Mouse (Mus musculus): ENCODE measurements around the gene Ranbp17. TPM values are rescaled to one million over a fixed set of nuclear protein-coding genes. Genes with fewer than 3 reads are reported as not detected.

The Ranbp17 gene
- 3.1 and 4.2 TPM in 2 replicates for polyA plus RNA-seq (2015; fragmentation: Nextera tagmentation; extraction: Ambion mirVana)

GRCm38 (mm10) chr11:33513376-33513991 is at the start of gene Ranbp17:
Ranbp17 (minus strand) TSS chr11:33513746.
- H3K4me1 ChIP-seq (replicated peaks), result no peaks in the 10 kb centered on the region; the same call in 1 of the 2 replicates
- H3K9ac ChIP-seq, result peak within 1 kb of the TSS; percentile 88
- H3K4me2 ChIP-seq, result peak within 1 kb of the TSS; percentile 88
- H3K27ac ChIP-seq, result peak within 1 kb of the TSS; percentile 85
- no peaks in the 10 kb centered on the region for H3K27me3 ChIP-seq
- no peaks in the 10 kb centered on the region for H3K9me3 ChIP-seq (replicated peaks)
- ATAC-seq (replicated peaks; ENCODE audit: insufficient number of reproducible peaks, insufficient read depth, low FRiP score, low read depth), result peak; percentile 79
- H3K4me3 ChIP-seq, result peak within 1 kb of the TSS; percentile 98
- 1% methylated on average over 43 of the region's 72 CpGs for WGBS
- H3K36me3 ChIP-seq, result no peaks in the 10 kb centered on the region

DNA sequence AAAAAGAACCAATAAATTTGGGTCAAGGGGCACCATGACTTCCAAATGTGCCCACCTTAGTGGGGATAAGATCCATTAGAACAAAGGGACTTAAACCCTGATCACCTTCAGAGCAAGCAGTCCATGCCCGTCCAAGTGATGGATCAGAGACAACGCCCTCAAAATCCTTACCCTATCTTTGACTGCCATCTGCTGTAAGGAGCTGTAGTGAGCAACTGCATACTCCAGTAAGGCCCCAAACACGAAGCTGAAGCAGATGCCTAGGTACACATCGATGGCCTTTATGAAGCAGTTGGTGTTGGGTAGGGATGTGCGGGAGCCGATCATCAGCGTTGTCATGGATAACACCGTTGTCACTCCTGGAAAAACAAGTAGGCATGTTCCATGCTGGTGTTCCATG is 40.6 kb upstream of the Ranbp17 start:
- H3K9ac ChIP-seq, result no peak overlapping the region
- H3K4me1 ChIP-seq (replicated peaks), result 0 out of 2 replicates have a peak, but pooled peaks cover 3% of the 10 kb centered on the region
- no peaks in the 10 kb centered on the region for H3K9me3 ChIP-seq (replicated peaks)
- H3K36me3 ChIP-seq, result no peaks in the 10 kb centered on the region
- ATAC-seq (replicated peaks; ENCODE audit: insufficient number of reproducible peaks, insufficient read depth, low FRiP score, low read depth), result no peak
- H3K27me3 ChIP-seq, result no peaks in the 10 kb centered on the region
- H3K4me2 ChIP-seq, result no peak overlapping the region
- 76% methylated on average over 8 of the region's 8 CpGs for WGBS
- no peak overlapping the region for H3K27ac ChIP-seq
- H3K4me3 ChIP-seq, result no peak overlapping the region

- 47% methylated on average over 14 of the region's 14 CpGs for WGBS
- Histone ChIP-seq H3K9ac (no peak overlapping the region), H3K4me1 (replicated peaks) (0 out of 2 replicates have a peak, but pooled peaks cover 3% of the 10 kb centered on the region), H3K9me3 (replicated peaks) (no peaks in the 10 kb centered on the region), H3K27ac (no peak overlapping the region), H3K27me3 (no peaks in the 10 kb centered on the region), H3K4me3 (no peak overlapping the region), H3K36me3 (no peaks in the 10 kb centered on the region), H3K4me2 (peak overlapping the region; percentile 32)
- ATAC-seq (replicated peaks; ENCODE audit: insufficient number of reproducible peaks, insufficient read depth, low FRiP score, low read depth), result no peak
These were observed 37.5 kb upstream of the Ranbp17 start for GRCm38 (mm10) chr11:33550861-33551560.

GRCm38 (mm10) chr11:33547386-33547785 is 33.8 kb upstream of the Ranbp17 start:
- ATAC-seq (replicated peaks; ENCODE audit: insufficient number of reproducible peaks, insufficient read depth, low FRiP score, low read depth), result no peak
- WGBS, result 54% methylated on average over 2 of the region's 2 CpGs
- H3K27ac ChIP-seq, result no peak overlapping the region
- no peaks in the 10 kb centered on the region for H3K27me3 ChIP-seq
- H3K4me2 ChIP-seq, result no peak overlapping the region
- H3K4me1 ChIP-seq (replicated peaks), result 0 out of 2 replicates have a peak, but pooled peaks cover 3% of the 10 kb centered on the region
- H3K9me3 ChIP-seq (replicated peaks), result no peaks in the 10 kb centered on the region
- no peak overlapping the region for H3K4me3 ChIP-seq
- H3K36me3 ChIP-seq, result no peaks in the 10 kb centered on the region
- no peak overlapping the region for H3K9ac ChIP-seq

- WGBS, result 98% methylated on average over 2 of the region's 2 CpGs
- Histone ChIP-seq H3K36me3 (no peaks in the 10 kb centered on the region), H3K4me3 (no peak overlapping the region), H3K9ac (no peak overlapping the region), H3K27me3 (no peaks in the 10 kb centered on the region), H3K27ac (no peak overlapping the region), H3K4me2 (no peak overlapping the region), H3K4me1 (replicated peaks) (no peaks in the 10 kb centered on the region), H3K9me3 (replicated peaks) (no peaks in the 10 kb centered on the region)
- no peak for ATAC-seq (replicated peaks; ENCODE audit: insufficient number of reproducible peaks, insufficient read depth, low FRiP score, low read depth)
These were observed 31.4 kb upstream of the Ranbp17 start for GRCm38 (mm10) chr11:33544945-33545344.

- Histone ChIP-seq H3K4me2 (no peak overlapping the region), H3K9ac (no peak overlapping the region), H3K4me3 (no peak overlapping the region), H3K9me3 (replicated peaks) (no peaks in the 10 kb centered on the region), H3K27me3 (no peaks in the 10 kb centered on the region), H3K27ac (no peak overlapping the region), H3K4me1 (replicated peaks) (no peaks in the 10 kb centered on the region), H3K36me3 (no peaks in the 10 kb centered on the region)
- ATAC-seq (replicated peaks; ENCODE audit: insufficient number of reproducible peaks, insufficient read depth, low FRiP score, low read depth), result no peak
- 54% methylated on average over 11 of the region's 11 CpGs for WGBS
These were observed 30.6 kb upstream of the Ranbp17 start for GRCm38 (mm10) chr11:33544121-33544520.

- H3K36me3 ChIP-seq, result no peaks in the 10 kb centered on the region
- no peaks in the 10 kb centered on the region for H3K4me1 ChIP-seq (replicated peaks)
- H3K4me2 ChIP-seq, result no peak overlapping the region
- H3K9me3 ChIP-seq (replicated peaks), result no peaks in the 10 kb centered on the region
- H3K4me3 ChIP-seq, result no peak overlapping the region
- ATAC-seq (replicated peaks; ENCODE audit: insufficient number of reproducible peaks, insufficient read depth, low FRiP score, low read depth), result no peak
- H3K27ac ChIP-seq, result no peak overlapping the region
- no peak overlapping the region for H3K9ac ChIP-seq
- WGBS, result 80% methylated on average over 5 of the region's 5 CpGs
- no peaks in the 10 kb centered on the region for H3K27me3 ChIP-seq
These were observed 24.0 kb upstream of the Ranbp17 start for GRCm38 (mm10) chr11:33537390-33538125.

- no peaks in the 10 kb centered on the region for H3K4me1 ChIP-seq (replicated peaks)
- H3K36me3 ChIP-seq, result no peaks in the 10 kb centered on the region
- no peak overlapping the region for H3K4me3 ChIP-seq
- no peak overlapping the region for H3K4me2 ChIP-seq
- H3K27ac ChIP-seq, result no peak overlapping the region
- no peaks in the 10 kb centered on the region for H3K27me3 ChIP-seq
- WGBS, result 84% methylated on average over 3 of the region's 3 CpGs
- ATAC-seq (replicated peaks; ENCODE audit: insufficient number of reproducible peaks, insufficient read depth, low FRiP score, low read depth), result no peak
- no peaks in the 10 kb centered on the region for H3K9me3 ChIP-seq (replicated peaks)
- H3K9ac ChIP-seq, result no peak overlapping the region
These were observed 23.1 kb upstream of the Ranbp17 start for GRCm38 (mm10) chr11:33536636-33537035.

DNA sequence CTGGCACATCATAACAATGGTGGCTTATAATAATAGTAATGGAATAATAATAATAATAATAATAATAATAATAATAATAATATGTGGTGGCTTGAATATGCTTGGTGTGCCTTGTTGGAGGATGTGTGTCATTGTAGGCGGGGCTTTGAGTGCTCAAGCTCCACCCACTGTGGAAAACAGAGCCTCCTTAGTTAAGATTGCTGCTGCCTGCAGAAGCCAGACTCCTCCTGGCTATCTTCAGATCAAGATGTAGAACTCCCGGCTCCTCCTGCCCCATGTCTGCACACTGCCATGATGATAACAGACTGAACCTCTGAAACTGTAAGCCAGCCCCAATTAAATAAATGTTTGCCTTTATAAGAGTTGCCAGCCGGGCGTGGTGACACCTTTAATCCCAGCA is 21.0 kb upstream of the Ranbp17 start:
- Histone ChIP-seq H3K4me3 (no peak overlapping the region), H3K36me3 (no peaks in the 10 kb centered on the region), H3K9me3 (replicated peaks) (no peaks in the 10 kb centered on the region), H3K27ac (no peak overlapping the region), H3K27me3 (no peaks in the 10 kb centered on the region), H3K4me2 (no peak overlapping the region), H3K4me1 (replicated peaks) (no peaks in the 10 kb centered on the region), H3K9ac (no peak overlapping the region)
- no peak for ATAC-seq (replicated peaks; ENCODE audit: insufficient number of reproducible peaks, insufficient read depth, low FRiP score, low read depth)
- WGBS, result 84% methylated on average over 4 of the region's 4 CpGs

- ATAC-seq (replicated peaks; ENCODE audit: insufficient number of reproducible peaks, insufficient read depth, low FRiP score, low read depth), result no peak
- H3K9ac ChIP-seq, result no peak overlapping the region
- no peaks in the 10 kb centered on the region for H3K27me3 ChIP-seq
- 63% methylated on average over 3 of the region's 3 CpGs for WGBS
- no peaks in the 10 kb centered on the region for H3K9me3 ChIP-seq (replicated peaks)
- no peaks in the 10 kb centered on the region for H3K4me1 ChIP-seq (replicated peaks)
- H3K4me3 ChIP-seq, result no peak overlapping the region
- no peak overlapping the region for H3K4me2 ChIP-seq
- no peaks in the 10 kb centered on the region for H3K36me3 ChIP-seq
- H3K27ac ChIP-seq, result no peak overlapping the region
These were observed 20.0 kb upstream of the Ranbp17 start for GRCm38 (mm10) chr11:33533577-33533976.

GRCm38 (mm10) chr11:33529576-33529975 is 16.0 kb upstream of the Ranbp17 start:
- Histone ChIP-seq H3K4me1 (replicated peaks) (no peaks in the 10 kb centered on the region), H3K9me3 (replicated peaks) (no peaks in the 10 kb centered on the region), H3K4me2 (no peak overlapping the region), H3K4me3 (no peak overlapping the region), H3K9ac (no peak overlapping the region), H3K27me3 (no peaks in the 10 kb centered on the region), H3K27ac (no peak overlapping the region), H3K36me3 (no peaks in the 10 kb centered on the region)
- WGBS, result 51% methylated on average over 2 of the region's 2 CpGs
- ATAC-seq (replicated peaks; ENCODE audit: insufficient number of reproducible peaks, insufficient read depth, low FRiP score, low read depth), result no peak

Measured in heart, embryonic 15.5 days (tissue).